Mouse (Mus musculus) erythroblast, embryonic 14.5 days (primary cell): ENCODE data around the gene Tpp2. TPM values are rescaled to one million over a fixed set of nuclear protein-coding genes. Genes with fewer than 3 reads are reported as not detected.
A peak's percentile ranks its signal among the peaks of the same experiment; 100 is the strongest.

Experiments used
- H3K27me3 ChIP-seq: 2 replicates; pipeline ENCODE4 v1.6.1; 2012; ENCODE audit warnings: inconsistent platforms; ENCODE audit not compliant: control insufficient read depth
- H3K36me3 ChIP-seq: 2 replicates; pipeline ENCODE4 v1.6.1; 2012; ENCODE audit warnings: mild to moderate bottlenecking, inconsistent platforms; ENCODE audit not compliant: control insufficient read depth
- H3K4me1 ChIP-seq: 2 replicates; pipeline ENCODE4 v1.6.1; 2012; ENCODE audit warnings: inconsistent platforms; ENCODE audit not compliant: control insufficient read depth
- H3K4me3 ChIP-seq: replicated peaks from 2 replicates; pipeline ENCODE3; 2012; ENCODE audit warnings: moderate library complexity, mild to moderate bottlenecking, inconsistent platforms
- H3K9me3 ChIP-seq: 2 replicates; pipeline ENCODE4 v1.6.1; 2012; ENCODE audit warnings: low read length, inconsistent platforms, mixed read lengths; ENCODE audit not compliant: control insufficient read depth
- GATA1 ChIP-seq: IDR thresholded peaks from 2 replicates; pipeline ENCODE4 v1.6.1; 2012; ENCODE audit warnings: low read length, inconsistent platforms, mixed read lengths
- TAL1 ChIP-seq: IDR thresholded peaks from 3 replicates; pipeline ENCODE4 v1.6.1; 2012; ENCODE audit warnings: low read length, inconsistent platforms, mixed read lengths
- polyA plus RNA-seq: library from polyadenylated mRNA; stranded (reverse); fragments of >175 nt; gene quantifications from 2 replicates; pipeline ENCODE4 v1.2.3, GENCODE M21; 2012

Tpp2 gene
- polyA plus RNA-seq, 1 experiment, result 0.33 TPM

- H3K36me3 ChIP-seq, result peaks cover 72% of the 10 kb centered on the region
- H3K27me3 ChIP-seq, result no peaks in the 10 kb centered on the region
- no peak overlapping the region for H3K4me3 ChIP-seq
- no peaks in the 10 kb centered on the region for H3K4me1 ChIP-seq
- no peaks in the 10 kb centered on the region for H3K9me3 ChIP-seq
- TF ChIP-seq GATA1, result no peak
- TF ChIP-seq TAL1, result no peak
These were observed 63.6 kb downstream of the Tpp2 start for GRCm38 (mm10) chr1:43996914-43997589.

- H3K36me3 ChIP-seq, result peaks cover 60% of the 10 kb centered on the region
- H3K4me3 ChIP-seq, result no peak overlapping the region
- TF ChIP-seq TAL1, result no peak
- no peak for TF ChIP-seq GATA1
- no peaks in the 10 kb centered on the region for H3K27me3 ChIP-seq
- H3K9me3 ChIP-seq, result no peaks in the 10 kb centered on the region
- H3K4me1 ChIP-seq, result no peaks in the 10 kb centered on the region
These were observed 71.1 kb downstream of the Tpp2 start for GRCm38 (mm10) chr1:44004513-44004912.

GRCm38 (mm10) chr1:44015556-44015955, 82.1 kb downstream of the Tpp2 start:
- TF ChIP-seq TAL1, result no peak
- no peak for TF ChIP-seq GATA1
- Histone ChIP-seq H3K27me3 (no peaks in the 10 kb centered on the region), H3K36me3 (no peaks in the 10 kb centered on the region), H3K4me3 (no peak overlapping the region), H3K4me1 (no peaks in the 10 kb centered on the region), H3K9me3 (no peaks in the 10 kb centered on the region)

GRCm38 (mm10) chr1:44019934-44020333, 86.5 kb downstream of the Tpp2 start, which contains the start of gene Mettl21c:
TSS of gene Mettl21c (minus strand) at chr1:44020034.
- no peaks in the 10 kb centered on the region for H3K9me3 ChIP-seq
- no peaks in the 10 kb centered on the region for H3K4me1 ChIP-seq
- no peak within 1 kb of the TSS for H3K4me3 ChIP-seq
- no peaks in the 10 kb centered on the region for H3K27me3 ChIP-seq
- TF ChIP-seq TAL1, result no peak
- no peak for TF ChIP-seq GATA1
- no peaks in the 10 kb centered on the region for H3K36me3 ChIP-seq

- TF ChIP-seq TAL1, result no peak
- TF ChIP-seq GATA1, result no peak
These were observed 89.2 kb downstream of the Tpp2 start for GRCm38 (mm10) chr1:44022656-44023055.

GRCm38 (mm10) chr1:44027651-44028050, 94.2 kb downstream of the Tpp2 start:
- Histone ChIP-seq H3K9me3 (no peaks in the 10 kb centered on the region), H3K36me3 (no peaks in the 10 kb centered on the region), H3K4me1 (no peaks in the 10 kb centered on the region), H3K4me3 (no peak overlapping the region), H3K27me3 (no peaks in the 10 kb centered on the region)
- TF ChIP-seq GATA1 (no peak), TAL1 (no peak)

More at GRCm38 (mm10) chr1:44022656-44023055, 89.2 kb downstream of the Tpp2 start:
- no peaks in the 10 kb centered on the region for H3K4me1 ChIP-seq
- H3K4me3 ChIP-seq, result no peak overlapping the region
- no peaks in the 10 kb centered on the region for H3K27me3 ChIP-seq
- H3K9me3 ChIP-seq, result no peaks in the 10 kb centered on the region
- H3K36me3 ChIP-seq, result no peaks in the 10 kb centered on the region

- Histone ChIP-seq H3K4me1 (no peaks in the 10 kb centered on the region), H3K9me3 (no peaks in the 10 kb centered on the region), H3K27me3 (no peaks in the 10 kb centered on the region), H3K36me3 (no peaks in the 10 kb centered on the region), H3K4me3 (no peak overlapping the region)
- TF ChIP-seq TAL1 (no peak), GATA1 (no peak)
These were observed 98.8 kb downstream of the Tpp2 start for GRCm38 (mm10) chr1:44032213-44032612.

GRCm38 (mm10) chr1:44032948-44033347, 99.5 kb downstream of the Tpp2 start:
- no peaks in the 10 kb centered on the region for H3K9me3 ChIP-seq
- H3K4me3 ChIP-seq, result no peak overlapping the region
- TF ChIP-seq TAL1 (no peak), GATA1 (no peak)
- no peaks in the 10 kb centered on the region for H3K4me1 ChIP-seq
- no peaks in the 10 kb centered on the region for H3K36me3 ChIP-seq
- H3K27me3 ChIP-seq, result no peaks in the 10 kb centered on the region

- peak overlapping the region; percentile 52 for H3K4me3 ChIP-seq
- no peaks in the 10 kb centered on the region for H3K36me3 ChIP-seq
- H3K4me1 ChIP-seq, result peaks cover 3% of the 10 kb centered on the region
- H3K27me3 ChIP-seq, result peaks cover 2% of the 10 kb centered on the region; the same call in 1 of the 2 replicates
- no peaks in the 10 kb centered on the region for H3K9me3 ChIP-seq
- no peak for TF ChIP-seq GATA1
- no peak for TF ChIP-seq TAL1
These were observed 108.5 kb downstream of the Tpp2 start for GRCm38 (mm10) chr1:44041797-44042554.
